Mouse (Mus musculus) mammary gland, adult 2 months (tissue): ENCODE results near the gene Vmn1r176. TPM values are rescaled to one million over a fixed set of nuclear protein-coding genes. Genes with fewer than 3 reads are reported as not detected.

Source experiments
- polyA plus RNA-seq: library from polyadenylated mRNA; depleted of rRNA; stranded (reverse); fragments of >200 nt; gene quantifications from 2 replicates; pipeline ENCODE4 v1.2.3, GENCODE M21; 2012; ENCODE audit warnings: low replicate concordance; rRNA removed

Vmn1r176 gene
- polyA plus RNA-seq: not detected in 2 replicates

DNA sequence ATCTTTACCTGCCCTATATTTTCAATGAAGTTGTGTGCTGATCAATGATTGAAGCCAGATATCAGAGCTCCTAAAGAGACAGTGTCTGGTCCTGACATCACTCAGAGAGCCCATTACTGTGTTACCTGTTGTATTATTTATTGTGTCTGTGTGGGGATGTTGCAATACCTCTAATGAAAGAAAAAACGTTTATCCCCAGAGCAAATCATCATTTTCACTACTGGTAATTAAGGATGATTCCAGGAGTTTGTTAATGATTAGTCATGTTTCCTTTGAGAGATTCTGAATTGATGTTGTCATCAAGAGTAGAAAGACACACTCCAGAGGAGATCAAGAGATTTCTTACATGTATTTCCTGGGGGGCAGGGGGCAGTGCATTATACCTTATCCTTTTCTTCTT is at the start of gene Vmn1r176:
Gene Vmn1r176, minus strand, starts transcription at position 101 of the 400 bp plus-strand sequence.

DNA sequence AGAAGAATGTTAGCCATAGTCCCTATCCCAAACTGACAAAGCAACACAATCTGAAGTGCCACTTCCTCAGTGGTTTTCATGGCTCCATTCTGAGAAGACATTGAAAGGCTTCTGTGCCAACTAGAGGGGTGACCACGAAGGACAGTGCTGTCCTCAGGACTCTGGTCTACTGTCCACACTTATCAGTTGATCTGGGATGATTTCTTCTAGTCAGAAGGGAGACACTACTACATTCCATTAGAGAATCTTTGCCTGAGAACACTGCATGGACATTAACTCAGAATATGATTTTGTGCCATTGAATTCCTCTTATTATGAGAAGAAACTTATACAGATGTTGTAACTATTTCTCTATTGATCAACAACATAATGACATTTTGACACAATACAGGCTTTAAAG is 29.2 kb upstream of the Vmn1r176 start, which contains the start of gene Vmn1r177:
Gene Vmn1r177, minus strand, starts transcription at position 101 of the 400 bp plus-strand sequence.

DNA sequence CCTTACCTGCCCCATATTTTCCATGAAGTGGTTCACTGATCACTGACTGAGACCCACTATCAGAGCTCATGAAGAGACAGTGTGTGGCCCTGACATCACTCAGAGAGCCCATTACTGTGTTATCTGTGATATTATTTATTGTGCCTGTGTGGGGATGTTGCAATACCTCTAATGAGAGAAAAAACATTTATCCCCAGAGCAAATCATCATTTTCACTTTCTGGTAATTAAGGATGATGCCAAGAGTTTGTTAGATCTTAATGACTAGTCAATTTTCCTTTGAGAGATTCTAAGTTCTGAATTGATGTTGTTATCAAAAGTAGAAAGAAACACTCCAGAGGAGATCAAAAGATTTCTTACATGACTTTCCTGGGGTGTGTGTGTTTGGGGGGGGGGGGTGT is 26.6 kb downstream of the Vmn1r176 start, which contains the start of gene Vmn1r175:
Gene Vmn1r175, minus strand, starts transcription at position 101 of the 400 bp plus-strand sequence.

Other genes starting within 250 kb of the Vmn1r176 start
- gene Vmn1r170, start 231.2 kb downstream of the Vmn1r176 start, polyA plus RNA-seq: not detected in 2 replicates
- not detected in 2 replicates for gene Vmn1r171, start 206.7 kb downstream of the Vmn1r176 start, polyA plus RNA-seq
- gene Vmn1r172, start 179.1 kb downstream of the Vmn1r176 start, polyA plus RNA-seq: not detected in 2 replicates
- gene Vmn1r173, start 136.7 kb downstream of the Vmn1r176 start, polyA plus RNA-seq: not detected in 2 replicates
- not detected in 2 replicates for gene Vmn1r174, start 85.1 kb downstream of the Vmn1r176 start, polyA plus RNA-seq
- gene Vmn1r175, start 26.7 kb downstream of the Vmn1r176 start, polyA plus RNA-seq: not detected in 2 replicates
- gene Vmn1r177, start 29.1 kb upstream of the Vmn1r176 start, polyA plus RNA-seq: not detected in 2 replicates
- gene Vmn1r178, start 54.6 kb upstream of the Vmn1r176 start, polyA plus RNA-seq: not detected in 2 replicates
- gene Vmn1r179, start 89.6 kb upstream of the Vmn1r176 start, polyA plus RNA-seq: not detected in 2 replicates
- gene Vmn1r180, start 113.3 kb upstream of the Vmn1r176 start, polyA plus RNA-seq: not detected in 2 replicates
- gene Vmn1r181, start 137.2 kb upstream of the Vmn1r176 start, polyA plus RNA-seq: not detected in 2 replicates
- not detected in 2 replicates for gene V1rd19, start 164.3 kb upstream of the Vmn1r176 start, polyA plus RNA-seq
- not detected in 2 replicates for gene Vmn1r183, start 215.9 kb upstream of the Vmn1r176 start, polyA plus RNA-seq
- 10.7 and 14.6 TPM in 2 replicates for gene Zfp180, start 244.6 kb upstream of the Vmn1r176 start, polyA plus RNA-seq